Mouse (Mus musculus) gastrocnemius, adult 2 months (tissue): ENCODE results near the gene Gm17018. TPM values are rescaled to one million over a fixed set of nuclear protein-coding genes. Genes with fewer than 3 reads are reported as not detected.
A peak's percentile ranks its signal among the peaks of the same experiment; 100 is the strongest.
"Not testable (repeated sequence)": the region's sequence is repeated elsewhere in the genome, so short reads cannot be mapped to it uniquely, and the experiment has no call there.

Experiments used
- DNase-seq: peaks from one replicate; pipeline ENCODE4 v3.0.0; 2022
- H3K27ac ChIP-seq: fragments of 200-600 bp; 2 replicates; pipeline ENCODE4 v1.8.1; 2022; ENCODE audit warnings: mild to moderate bottlenecking
- H3K4me3 ChIP-seq: fragments of 200-600 bp; 2 replicates; pipeline ENCODE4 v1.8.1; 2022; ENCODE audit warnings: mild to moderate bottlenecking, moderate library complexity
- CTCF ChIP-seq: fragments of 200-600 bp; IDR thresholded peaks from 2 replicates; pipeline ENCODE4 v1.8.1; 2022; ENCODE audit warnings: antibody characterized with exemption, mild to moderate bottlenecking, moderate library complexity
- intact Hi-C: fragments of 180-260 bp; cut with DNase I; formaldehyde crosslinking; loops from one replicate; pipeline ENCODE4 v1.15.1; 2025
- total RNA-seq, 2 experiments: library from RNA; stranded (reverse); gene quantifications; 2 replicates each; pipeline ENCODE4 v1.2.3; 2021

Gm17018 gene
- total RNA-seq, 2 experiments from 2014 or later: 19.5 to 19.6 TPM

GRCm38 (mm10) chr19:45535929-45536328 is 24.5 kb upstream of the Gm17018 start:
- intact Hi-C loops: no loop called here
- TF ChIP-seq CTCF: no peak
- Histone ChIP-seq H3K27ac (no peak overlapping the region), H3K4me3 (no peak overlapping the region)
- DNase-seq: no peak

DNA sequence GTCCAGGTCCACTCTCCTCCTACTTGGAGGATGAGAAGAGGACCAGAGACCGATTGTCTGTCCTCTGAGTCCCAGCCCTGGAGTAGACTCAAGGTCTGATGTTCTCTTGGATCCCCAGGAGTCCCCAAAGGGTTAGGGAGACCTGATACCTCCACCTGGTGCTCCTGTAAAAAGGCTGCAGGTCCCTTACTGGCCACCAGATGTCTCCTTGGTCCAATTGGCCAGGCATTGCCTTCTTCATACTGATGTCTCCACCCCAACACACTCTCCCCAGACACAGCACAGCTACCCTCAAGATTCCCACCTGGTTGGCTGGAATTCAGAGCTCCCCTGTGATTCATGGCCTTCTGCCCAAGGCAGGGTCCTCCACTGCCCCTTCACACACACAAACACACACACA is 22.9 kb upstream of the Gm17018 start:
- TF ChIP-seq CTCF: peak; percentile 66
- Histone ChIP-seq H3K4me3 (no peak overlapping the region), H3K27ac (no peak overlapping the region)
- DNase-seq: peak; percentile 60
- intact Hi-C loops: no loop called here

GRCm38 (mm10) chr19:45540657-45541408 is 19.6 kb upstream of the Gm17018 start:
- Histone ChIP-seq H3K4me3 (peak overlapping the region; percentile 72; the same call in 1 of the 2 replicates), H3K27ac (no peak overlapping the region)
- no peak for TF ChIP-seq CTCF
- DNase-seq: no peak
- intact Hi-C loops: loop anchor here (1.0 to 5.0 kb wide), 3 partner anchors 40 to 104 kb away; no protein-coding TSS in a partner anchor

DNA sequence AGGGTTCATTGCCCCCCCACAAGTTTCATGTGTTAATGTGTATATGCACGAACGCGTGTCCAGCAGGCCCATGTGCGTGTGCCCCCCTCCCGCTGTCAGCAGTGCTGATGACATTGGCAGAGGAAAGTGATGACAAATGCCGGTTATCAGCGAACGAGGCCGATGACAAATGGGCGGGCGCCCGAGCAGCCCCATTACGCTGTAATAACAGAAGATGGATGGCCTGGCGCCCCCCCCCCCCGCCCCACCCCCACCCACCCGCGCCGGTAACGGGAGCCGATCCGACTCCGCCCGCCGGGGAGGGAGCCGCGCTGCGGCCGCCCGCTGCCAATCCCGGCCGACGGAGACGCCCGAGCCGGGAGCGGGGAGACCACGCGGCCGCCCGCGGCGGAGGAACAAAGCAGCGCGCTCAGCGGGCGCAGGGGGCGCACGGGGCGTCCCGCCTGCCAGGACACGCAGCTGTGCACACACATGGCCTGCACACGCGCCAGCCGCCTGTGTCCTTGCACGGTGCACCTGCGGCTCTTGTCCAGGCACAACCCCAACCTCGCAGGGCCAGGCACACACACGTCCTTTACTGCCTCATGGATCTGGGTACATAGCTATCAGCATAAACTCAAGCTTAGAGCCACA is 18.9 kb upstream of the Gm17018 start:
- H3K4me3 ChIP-seq: peak overlapping the region; percentile 72
- no peak for TF ChIP-seq CTCF
- DNase-seq: peak; percentile 80

GRCm38 (mm10) chr19:45542061-45542460 is 18.4 kb upstream of the Gm17018 start:
- no peak for TF ChIP-seq CTCF
- no peak for DNase-seq
- intact Hi-C loops: loop anchor here (5.0 kb wide), 2 partner anchors 65 to 105 kb away; no protein-coding TSS in a partner anchor
- Histone ChIP-seq H3K27ac (peak overlapping the region; percentile 60; the same call in 1 of the 2 replicates), H3K4me3 (peak overlapping the region; percentile 72)

More for the DNA sequence above, 18.9 kb upstream of the Gm17018 start:
- peak overlapping the region; percentile 60; the same call in 1 of the 2 replicates for H3K27ac ChIP-seq
- intact Hi-C loops: loop anchor here (5.0 kb wide), 2 partner anchors 64 to 104 kb away; no protein-coding TSS in a partner anchor

DNA sequence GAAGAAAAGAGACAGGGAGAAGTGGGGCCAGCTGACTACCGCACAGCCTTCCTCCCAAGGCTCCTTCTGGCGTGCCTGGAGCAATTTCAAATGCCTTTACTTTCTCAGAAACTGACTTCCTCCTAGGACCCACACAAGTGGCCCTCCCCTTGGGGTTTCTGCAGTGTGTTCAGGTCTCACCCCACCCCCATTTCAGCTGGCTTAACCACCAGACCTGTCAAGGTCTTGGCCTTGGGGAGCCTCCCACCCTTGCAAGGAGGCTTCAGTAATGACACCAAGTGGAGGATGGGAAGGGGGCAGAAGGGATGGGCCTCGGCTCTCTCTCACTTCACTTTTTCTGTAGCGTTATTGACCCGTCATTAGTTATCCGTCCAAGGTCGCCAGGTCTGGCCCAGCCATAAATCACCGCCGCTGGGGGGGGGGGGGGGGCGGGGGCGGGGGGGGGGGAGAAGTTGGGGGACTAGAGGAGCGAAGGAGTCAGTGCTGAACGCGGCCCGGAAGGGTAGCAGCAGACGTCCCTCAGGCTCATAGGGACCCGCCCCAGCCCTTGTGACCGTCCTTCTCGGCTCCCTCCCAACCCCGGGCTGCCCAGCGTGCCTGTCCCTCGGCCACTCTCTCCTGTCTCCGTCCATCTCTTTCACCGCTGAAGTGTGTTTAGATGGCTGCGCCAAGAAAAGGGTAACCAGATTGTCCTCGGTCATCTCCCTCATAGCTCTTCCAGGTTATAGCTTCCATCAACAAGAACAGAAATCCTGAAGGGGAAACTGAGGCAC is 16.1 kb upstream of the Gm17018 start:
- intact Hi-C loops: loop anchor here (2.0 to 5.0 kb wide), 3 partner anchors 67 to 236 kb away; no protein-coding TSS in a partner anchor
- TF ChIP-seq CTCF: no peak
- H3K27ac ChIP-seq: 0 out of 2 replicates have a peak overlapping the region, but pooled peaks have one; percentile 9
- H3K4me3 ChIP-seq: peak overlapping the region; percentile 78
- peak; percentile 60 for DNase-seq

DNA sequence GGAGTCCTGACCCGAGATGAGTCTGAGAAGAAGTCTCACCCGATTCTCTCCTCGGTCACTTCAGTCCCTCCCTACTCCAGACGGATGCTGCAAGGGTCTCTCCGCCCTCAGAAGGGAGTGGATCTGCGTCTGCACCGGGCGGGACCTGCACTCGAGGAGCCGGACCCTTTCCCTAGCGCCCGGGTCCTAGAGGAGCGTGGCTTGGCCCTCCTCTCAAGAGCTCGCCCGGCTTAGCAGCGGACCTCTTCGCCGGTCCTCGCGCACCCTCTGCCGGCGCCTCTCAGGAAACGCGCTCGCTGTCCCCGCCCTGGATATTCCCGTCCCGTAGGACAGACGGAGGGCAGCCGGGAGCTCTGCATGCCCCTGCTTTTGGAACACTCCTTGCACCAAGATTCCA is 15.5 kb upstream of the Gm17018 start:
- TF ChIP-seq CTCF: no peak; the same call in 1 of the 2 replicates
- Histone ChIP-seq H3K27ac (0 out of 2 replicates have a peak overlapping the region, but pooled peaks have one; percentile 9), H3K4me3 (peak overlapping the region; percentile 78)
- peak; percentile 89 for DNase-seq
- intact Hi-C loops: loop anchor here (1.0 to 5.0 kb wide), 4 partner anchors 68 to 324 kb away; no protein-coding TSS in a partner anchor

DNA sequence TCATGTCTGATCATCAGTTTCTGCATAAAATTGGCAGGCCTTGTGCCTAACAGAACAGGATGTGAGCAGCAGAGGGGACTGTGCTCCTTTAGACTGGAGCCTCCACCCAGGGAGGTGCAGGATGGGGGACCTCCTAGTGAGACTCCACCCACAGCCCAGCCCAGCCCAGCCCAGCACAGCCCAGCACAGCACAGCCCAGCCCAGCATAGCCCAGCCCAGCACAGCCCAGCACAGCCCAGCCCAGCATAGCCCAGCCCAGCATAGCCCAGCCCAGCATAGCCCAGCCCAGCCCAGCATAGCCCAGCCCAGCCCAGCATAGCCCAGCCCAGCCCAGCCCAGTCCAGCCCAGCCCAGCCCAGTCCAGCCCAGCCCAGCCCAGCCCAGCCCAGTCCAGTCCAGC is 12.2 kb upstream of the Gm17018 start:
- H3K27ac ChIP-seq, intact Hi-C loops: not testable (repeated sequence)
- peak; percentile 22 for DNase-seq

GRCm38 (mm10) chr19:45549128-45549915 is 11.1 kb upstream of the Gm17018 start:
- intact Hi-C loops: no loop called here
- TF ChIP-seq CTCF: no peak
- Histone ChIP-seq H3K4me3 (no peak overlapping the region), H3K27ac (no peak overlapping the region)
- peak; percentile 12 for DNase-seq

More for the DNA sequence above, 12.2 kb upstream of the Gm17018 start:
- not testable (repeated sequence) for H3K4me3 ChIP-seq

DNA sequence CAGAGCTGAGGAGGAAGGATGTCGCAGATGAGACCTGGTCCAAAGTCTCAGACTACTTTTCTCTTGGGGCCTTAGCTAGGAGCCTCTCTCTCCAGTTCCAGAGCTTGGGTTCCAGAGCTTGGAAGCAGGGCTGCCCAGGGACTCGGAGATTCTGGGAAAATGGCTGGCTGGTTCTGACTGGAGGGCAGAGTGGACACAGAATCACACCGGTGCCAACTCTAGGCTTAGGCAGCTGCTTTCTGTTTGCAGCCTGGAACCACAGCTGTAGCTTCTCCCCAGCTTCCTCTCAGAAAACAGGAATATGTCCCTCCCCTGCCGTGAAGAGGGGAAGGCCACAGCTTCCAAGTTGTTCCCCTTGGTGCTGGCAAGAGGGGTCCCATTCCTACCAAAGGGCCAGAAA is 10.5 kb upstream of the Gm17018 start:
- Histone ChIP-seq H3K27ac (no peak overlapping the region), H3K4me3 (no peak overlapping the region)
- intact Hi-C loops: no loop called here
- TF ChIP-seq CTCF: no peak
- peak; percentile 16 for DNase-seq

GRCm38 (mm10) chr19:45552187-45552586 is 8.2 kb upstream of the Gm17018 start:
- no peak for TF ChIP-seq CTCF
- no peak overlapping the region for H3K4me3 ChIP-seq

GRCm38 (mm10) chr19:45554136-45554535 is 6.3 kb upstream of the Gm17018 start:
- DNase-seq: no peak
- no peak for TF ChIP-seq CTCF
- intact Hi-C loops: no loop called here
- no peak overlapping the region for H3K27ac ChIP-seq
- no peak overlapping the region for H3K4me3 ChIP-seq

More at GRCm38 (mm10) chr19:45552187-45552586, 8.2 kb upstream of the Gm17018 start:
- no peak overlapping the region for H3K27ac ChIP-seq
- intact Hi-C loops: no loop called here
- no peak for DNase-seq
